Mouse (Mus musculus) MEL (cell line): ENCODE data around the gene Top1. TPM values are rescaled to one million over a fixed set of nuclear protein-coding genes. Genes with fewer than 3 reads are reported as not detected.

Experiments
- DNase-seq: peaks from one replicate; pipeline ENCODE4 v3.0.0; 2011; ENCODE audit warnings: low read depth, low spot score
- H3K27ac ChIP-seq: 2 replicates; pipeline ENCODE4 v1.5.1; 2012; ENCODE audit warnings: low read depth, mild to moderate bottlenecking, control low read depth, low read length, moderate library complexity; ENCODE audit not compliant: control insufficient read depth
- H3K27me3 ChIP-seq, 2 experiments: fragments of 150-350 bp in 1 of 2; sonication (generic) in 1 of 2; 2 replicates each; pipeline ENCODE4 v1.6.1; 2012; ENCODE audit warnings: low read length in 2 of 2, mild to moderate bottlenecking in 2 of 2, improper control_type of control experiment in 1 of 2, moderate library complexity in 1 of 2; ENCODE audit not compliant: insufficient read depth in 2 of 2, control insufficient read depth in 1 of 2
- H3K36me3 ChIP-seq, 2 experiments: 2 replicates each; pipeline ENCODE4 v1.6.1; 2012 to 2014; ENCODE audit warnings: low read length in 2 of 2, improper control_type of control experiment in 1 of 2, inconsistent platforms in 1 of 2, mild to moderate bottlenecking in 1 of 2; ENCODE audit not compliant: insufficient read depth in 2 of 2, control insufficient read depth in 1 of 2
- H3K4me1 ChIP-seq, 2 experiments: fragments of 150-350 bp in 1 of 2; sonication (generic) in 1 of 2; 2 replicates each; pipeline ENCODE4 v1.6.1; 2012; ENCODE audit warnings: low read length in 2 of 2, improper control_type of control experiment in 1 of 2, mild to moderate bottlenecking in 1 of 2; ENCODE audit not compliant: insufficient read depth in 2 of 2, control insufficient read depth in 1 of 2
- H3K4me3 ChIP-seq, 2 experiments: fragments of 150-350 bp in 1 of 2; sonication (generic) in 1 of 2; 2 replicates each; pipeline ENCODE4 v1.5.1; 2012; ENCODE audit warnings: low read depth in 2 of 2, low read length in 2 of 2, mild to moderate bottlenecking in 2 of 2, moderate library complexity in 2 of 2, control low read depth in 1 of 2, improper control_type of control experiment in 1 of 2; ENCODE audit not compliant: control insufficient read depth in 1 of 2, insufficient read depth in 1 of 2
- H3K79me2 ChIP-seq: 2 replicates; pipeline ENCODE4 v1.6.1; 2012; ENCODE audit warnings: mild to moderate bottlenecking, low read length, moderate library complexity; ENCODE audit not compliant: control insufficient read depth, poor library complexity, insufficient read depth
- H3K9ac ChIP-seq: 2 replicates; pipeline ENCODE4 v1.6.1; 2012; ENCODE audit warnings: low read depth, mild to moderate bottlenecking, control low read depth, low read length, moderate library complexity; ENCODE audit not compliant: control insufficient read depth, poor library complexity, severe bottlenecking
- H3K9me3 ChIP-seq: fragments of 150-350 bp; sonication (generic); replicated peaks from 2 replicates; pipeline ENCODE4 v1.6.1; 2012; ENCODE audit warnings: mild to moderate bottlenecking, low read length, improper control_type of control experiment, moderate library complexity; ENCODE audit not compliant: insufficient read depth
- CHD2 ChIP-seq: IDR thresholded peaks from 2 replicates; pipeline ENCODE4 v1.6.1; 2011; ENCODE audit warnings: low read length, improper control_type of control experiment
- CTCF ChIP-seq, 3 experiments: IDR thresholded peaks in 2 of 3; conservative IDR thresholded peaks in 1 of 3; 2 replicates each; pipeline ENCODE4 v1.5.1; 2011 to 2012; ENCODE audit warnings: low read length in 3 of 3, low read depth in 2 of 3, mild to moderate bottlenecking in 2 of 3, improper control_type of control experiment in 1 of 3, inconsistent platforms in 1 of 3, mixed read lengths in 1 of 3, moderate library complexity in 1 of 3; ENCODE audit not compliant: control insufficient read depth in 1 of 3, insufficient read depth in 1 of 3, poor library complexity in 1 of 3, severe bottlenecking in 1 of 3
- EP300 ChIP-seq, 2 experiments: IDR thresholded peaks; 2 replicates each; pipeline ENCODE4 v1.6.1; 2011; ENCODE audit warnings: improper control_type of control experiment in 2 of 2, low read length in 2 of 2, low read depth in 1 of 2, mild to moderate bottlenecking in 1 of 2
- GABPA ChIP-seq: IDR thresholded peaks from 2 replicates; pipeline ENCODE4 v1.6.1; 2012; ENCODE audit warnings: low read depth, mild to moderate bottlenecking, inconsistent platforms, low read length, improper control_type of control experiment, moderate library complexity
- HCFC1 ChIP-seq: IDR thresholded peaks from 2 replicates; pipeline ENCODE4 v1.6.1; 2012; ENCODE audit warnings: low read depth, mild to moderate bottlenecking, inconsistent platforms, low read length, improper control_type of control experiment, moderate library complexity
- MAFK ChIP-seq: IDR thresholded peaks from 2 replicates; pipeline ENCODE4 v1.6.1; 2011; ENCODE audit warnings: low read depth, mild to moderate bottlenecking, low read length, improper control_type of control experiment, borderline replicate concordance
- MAZ ChIP-seq: IDR thresholded peaks from 2 replicates; pipeline ENCODE4 v1.6.1; 2012; ENCODE audit warnings: low read depth, mild to moderate bottlenecking, inconsistent platforms, low read length, improper control_type of control experiment
- MEF2A ChIP-seq: IDR thresholded peaks from 2 replicates; pipeline ENCODE4 v1.6.1; 2014; ENCODE audit warnings: low read depth, mild to moderate bottlenecking, inconsistent platforms, low read length, improper control_type of control experiment; ENCODE audit not compliant: poor library complexity, insufficient replicate concordance, severe bottlenecking; ENCODE audit errors: extremely low read depth
- MXI1 ChIP-seq: IDR thresholded peaks from 2 replicates; pipeline ENCODE4 v1.6.1; 2011; ENCODE audit warnings: mild to moderate bottlenecking, low read depth, low read length, improper control_type of control experiment
- MYB ChIP-seq: IDR thresholded peaks from 2 replicates; pipeline ENCODE4 v1.6.1; 2011; ENCODE audit warnings: mild to moderate bottlenecking, low read depth, low read length, improper control_type of control experiment
- MYC ChIP-seq: IDR thresholded peaks from 2 replicates; pipeline ENCODE4 v1.6.1; 2011; ENCODE audit warnings: low read depth, mild to moderate bottlenecking, low read length, improper control_type of control experiment, moderate library complexity
- POLR2AphosphoS2 ChIP-seq: IDR thresholded peaks from 2 replicates; pipeline ENCODE4 v1.6.1; 2011; ENCODE audit warnings: low read length, improper control_type of control experiment
- POLR2AphosphoS5 ChIP-seq: IDR thresholded peaks from 2 replicates; pipeline ENCODE4 v1.6.1; 2012; ENCODE audit warnings: low read depth, borderline replicate concordance, mild to moderate bottlenecking, inconsistent platforms, low read length, moderate library complexity, mixed read lengths
- RAD21 ChIP-seq: IDR thresholded peaks from 2 replicates; pipeline ENCODE4 v1.6.1; 2011; ENCODE audit warnings: mild to moderate bottlenecking, low read depth, low read length, improper control_type of control experiment
- RCOR1 ChIP-seq: IDR thresholded peaks from 2 replicates; pipeline ENCODE4 v1.6.1; 2012; ENCODE audit warnings: low read depth, mild to moderate bottlenecking, inconsistent platforms, low read length, improper control_type of control experiment
- SIN3A ChIP-seq: IDR thresholded peaks from 2 replicates; pipeline ENCODE4 v1.6.1; 2012; ENCODE audit warnings: low read length, improper control_type of control experiment, inconsistent platforms
- SMC3 ChIP-seq: IDR thresholded peaks from 2 replicates; pipeline ENCODE4 v1.6.1; 2011; ENCODE audit warnings: low read depth, low read length, improper control_type of control experiment
- TCF12 ChIP-seq: IDR thresholded peaks from 2 replicates; pipeline ENCODE4 v1.6.1; 2014; ENCODE audit warnings: low read depth, mild to moderate bottlenecking, inconsistent platforms, low read length, improper control_type of control experiment, moderate library complexity
- USF1 ChIP-seq: IDR thresholded peaks from 2 replicates; pipeline ENCODE4 v1.6.1; 2014; ENCODE audit warnings: low read depth, mild to moderate bottlenecking, inconsistent platforms, low read length, improper control_type of control experiment, moderate library complexity
- ZKSCAN1 ChIP-seq: IDR thresholded peaks from 2 replicates; pipeline ENCODE4 v1.6.1; 2012; ENCODE audit warnings: low read depth, mild to moderate bottlenecking, inconsistent platforms, low read length, improper control_type of control experiment, moderate library complexity
- ZNF384 ChIP-seq: IDR thresholded peaks from 2 replicates; pipeline ENCODE4 v1.6.1; 2012; ENCODE audit warnings: low read depth, mild to moderate bottlenecking, inconsistent platforms, low read length, improper control_type of control experiment
- polyA plus RNA-seq, 2 experiments: library from polyadenylated mRNA; stranded (reverse) in 1 of 2; unstranded in 1 of 2; fragments of >175 nt in 1 of 2; fragments of >200 nt in 1 of 2; gene quantifications; 2 replicates each; pipeline versions ENCODE4 v1.2.1 to v1.2.4; 2012; ENCODE audit warnings: low replicate concordance in 2 of 2, low read depth in 1 of 2; ENCODE audit not compliant: insufficient read length in 2 of 2, insufficient read depth in 1 of 2, missing spikeins in 1 of 2
- total RNA-seq: library from RNA; depleted of rRNA; stranded (reverse); fragments of 300-350 nt; gene quantifications from 2 replicates; pipeline ENCODE4 v1.2.3, GENCODE M21; 2012

Gene Top1
- total and polyA plus RNA-seq, 3 experiments: 33.5 to 123 (median 73.3) TPM

DNA sequence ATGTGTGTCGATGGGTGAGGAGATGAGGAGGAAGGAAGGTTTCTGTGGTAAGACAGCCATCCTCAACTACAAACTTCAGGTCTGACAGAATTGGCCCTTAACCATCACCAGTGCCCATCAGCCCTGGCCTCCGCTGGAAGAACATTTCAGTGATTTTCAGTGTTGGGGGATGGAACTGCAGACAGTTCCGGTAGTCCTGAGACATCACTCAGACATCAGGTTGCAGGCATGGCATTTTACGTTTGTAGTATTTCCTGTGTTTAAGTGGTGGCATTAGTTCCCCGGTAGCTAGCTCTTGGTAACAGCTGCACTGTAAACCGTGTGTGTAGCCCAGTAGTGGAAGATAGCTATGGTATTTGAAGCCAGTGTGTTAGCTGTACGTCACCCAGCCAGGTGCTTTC lies 87.4 kb downstream of the Top1 start:
- TF ChIP-seq MYC (no peak), POLR2AphosphoS2 (no peak), SIN3A (no peak), RCOR1 (no peak), MAFK (no peak), MYB (no peak), ZKSCAN1 (no peak), MXI1 (no peak), EP300 (IDR thresholded peaks at IDR 0.05; ENCODE audit: low read depth in 1 of 2, low read length in 2 of 2) (no peak), ZNF384 (no peak), POLR2AphosphoS5 (no peak), RAD21 (no peak), GABPA (no peak), HCFC1 (no peak), CHD2 (no peak), SMC3 (no peak), USF1 (no peak), TCF12 (no peak), CTCF (IDR thresholded peaks at IDR 0.05 in 2 of 3, conservative IDR thresholded peaks at IDR 0.05 in 1 of 3; ENCODE audit: control insufficient read depth in 1 of 3, insufficient read depth in 1 of 3, low read depth in 2 of 3, low read length in 3 of 3, poor library complexity in 1 of 3, severe bottlenecking in 1 of 3) (no peak), MAZ (no peak)
- Histone ChIP-seq H3K4me1 (peaks cover 0 to 16% of the 10 kb centered on the region in 2 experiments; a peak in 3 of 4 replicates), H3K4me3 (no peak overlapping the region), H3K27ac (no peak overlapping the region), H3K79me2 (peaks cover 16% of the 10 kb centered on the region), H3K36me3 (peaks cover 0 to 7% of the 10 kb centered on the region in 2 experiments; a peak in 1 of 4 replicates), H3K9me3 (no peaks in the 10 kb centered on the region), H3K27me3 (no peaks in the 10 kb centered on the region), H3K9ac (no peak overlapping the region)
- DNase-seq: no peak

DNA sequence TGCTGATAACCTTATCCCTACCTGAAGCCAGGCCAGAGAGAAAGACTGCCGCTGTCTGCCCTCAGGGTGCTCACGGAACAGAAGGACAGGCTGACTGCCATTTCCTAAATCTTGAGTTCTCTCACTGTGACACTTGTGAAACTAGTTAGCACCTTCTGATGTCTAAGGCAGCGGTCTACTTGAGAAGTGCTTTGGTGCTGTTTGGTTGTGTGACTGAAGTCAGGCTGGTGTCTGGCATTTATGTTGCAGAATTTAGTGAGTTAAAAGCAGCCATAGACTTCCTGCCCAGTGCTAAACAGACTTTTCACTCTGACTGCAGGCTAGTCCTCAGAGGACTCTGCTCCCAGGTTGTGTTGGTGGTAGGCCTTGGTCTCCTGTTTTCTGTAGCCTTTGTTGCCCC lies 88.6 kb downstream of the Top1 start:
- no peaks in the 10 kb centered on the region for H3K9me3 ChIP-seq
- H3K36me3 ChIP-seq: peaks cover 0 to 7% of the 10 kb centered on the region in 2 experiments; a peak in 1 of 4 replicates
- no peak for TF ChIP-seq ZNF384
- no peak for TF ChIP-seq MEF2A
- TF ChIP-seq RAD21: no peak
- no peak overlapping the region for H3K4me3 ChIP-seq
- no peaks in the 10 kb centered on the region for H3K27me3 ChIP-seq
- H3K79me2 ChIP-seq: peaks cover 16% of the 10 kb centered on the region
- H3K4me1 ChIP-seq: peaks cover 0 to 16% of the 10 kb centered on the region in 2 experiments; a peak in 3 of 4 replicates
- no peak overlapping the region for H3K9ac ChIP-seq
- H3K27ac ChIP-seq: no peak overlapping the region
- no peak for DNase-seq
